Mouse (Mus musculus) adrenal gland, postnatal 36 days (tissue): ENCODE measurements at regions not wholly inside any gene's neighbourhood (a gene's known extent, or its start where the extent isn't known, plus 50 kb on each side); places are given as distances from the start of the nearest gene placed in this dataset.

Experiments used
- DNase-seq, 2 experiments: peaks; one replicate each; pipeline ENCODE4 v3.0.0; 2021; ENCODE audit warnings: mixed read lengths in 1 of 2

GRCm38 (mm10) chr16:57823329-57823728 lies 68.8 kb upstream of the Col8a1 start:
- DNase-seq, result no peak

- peak; percentile 12 to 40 for DNase-seq
These were observed 90.9 kb upstream of the Col8a1 start for GRCm38 (mm10) chr16:57845416-57845815.

DNA sequence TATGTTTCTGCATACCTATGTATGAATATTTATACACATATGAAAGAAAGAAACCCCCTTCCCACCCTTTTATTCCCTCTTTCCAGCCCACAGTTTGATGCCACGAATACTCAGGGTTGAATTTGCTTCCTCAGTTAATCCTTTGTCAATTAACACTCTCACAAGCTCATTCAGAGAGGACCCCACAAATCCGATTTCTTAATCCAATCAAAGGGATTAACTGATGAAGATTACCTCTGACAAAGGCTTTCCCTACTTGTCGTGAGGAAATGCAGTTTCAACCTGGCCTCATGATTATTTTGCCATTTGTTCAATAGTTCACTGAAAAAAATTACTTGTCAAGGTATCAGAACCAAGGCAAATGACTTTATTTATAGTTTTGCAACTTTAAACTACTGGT lies 91.8 kb upstream of the Col8a1 start:
- DNase-seq, result no peak

DNA sequence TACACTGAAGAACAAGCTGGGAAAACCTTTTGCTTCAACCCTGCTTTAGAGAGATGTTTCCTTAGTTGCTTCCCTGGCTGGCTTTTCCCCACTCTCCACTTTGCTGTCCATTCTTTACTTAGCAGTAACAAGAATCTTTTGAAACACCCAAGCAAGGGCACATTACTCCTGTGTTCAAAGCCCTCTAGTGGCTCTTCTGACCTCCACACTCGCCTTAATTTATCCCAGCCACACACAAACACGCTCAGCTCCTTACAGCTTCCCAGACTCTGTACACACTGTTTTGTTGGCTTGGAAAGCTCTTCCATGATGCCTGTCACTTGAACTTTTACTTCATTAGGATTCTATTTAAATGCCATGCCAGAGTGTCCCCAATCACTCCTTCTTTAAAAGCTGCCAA lies 97.3 kb upstream of the Col8a1 start:
- no peak for DNase-seq

DNA sequence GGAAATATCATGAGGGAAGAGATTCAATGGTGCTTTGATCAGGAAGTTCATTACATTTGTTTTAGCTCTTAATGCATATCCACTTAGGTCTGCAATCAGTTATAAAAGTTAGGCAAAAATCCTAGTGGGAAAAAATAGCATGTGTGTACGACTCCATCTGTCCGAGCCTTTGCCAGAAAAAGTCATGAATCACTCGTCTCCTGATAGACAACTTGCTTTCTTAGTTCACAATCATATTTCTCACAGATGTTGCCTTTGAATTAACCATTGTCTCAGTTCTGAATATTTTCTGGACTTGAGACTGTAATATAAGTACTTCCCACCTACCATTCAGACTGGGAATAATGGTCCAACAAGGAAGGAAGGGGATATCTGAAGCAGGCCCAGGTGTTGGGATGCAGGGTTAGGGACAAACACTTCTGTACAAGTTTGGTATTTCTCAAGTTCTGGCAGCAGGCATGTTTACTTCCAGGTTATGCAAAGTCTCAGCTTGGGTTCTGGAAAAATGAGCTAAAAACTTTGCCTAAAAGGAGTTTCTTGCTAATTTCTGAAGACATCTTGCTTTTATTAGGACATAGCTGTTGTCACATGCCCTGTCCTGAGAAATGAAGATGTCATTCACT lies 98.4 kb upstream of the Col8a1 start:
- DNase-seq, result no peak

DNA sequence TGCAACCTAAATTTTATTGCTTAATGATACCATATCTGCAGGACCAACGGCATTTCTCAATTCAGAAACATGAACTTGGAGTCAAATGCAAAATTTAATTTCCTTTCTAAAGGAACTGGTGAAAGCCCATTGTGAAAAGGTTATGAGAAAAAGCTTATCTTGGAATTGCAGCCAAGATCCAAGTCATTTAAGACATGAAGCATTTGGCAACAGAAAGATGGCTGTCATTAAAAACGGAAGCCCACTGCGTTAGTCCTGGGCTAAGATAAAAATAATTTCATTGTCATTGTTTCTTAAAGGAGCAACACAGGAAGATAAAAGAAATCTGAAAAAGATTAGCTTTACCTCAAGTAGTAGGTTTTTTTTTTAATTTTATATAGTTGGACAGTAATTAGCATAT lies 99.2 kb upstream of the Col8a1 start:
- DNase-seq, result no peak

DNA sequence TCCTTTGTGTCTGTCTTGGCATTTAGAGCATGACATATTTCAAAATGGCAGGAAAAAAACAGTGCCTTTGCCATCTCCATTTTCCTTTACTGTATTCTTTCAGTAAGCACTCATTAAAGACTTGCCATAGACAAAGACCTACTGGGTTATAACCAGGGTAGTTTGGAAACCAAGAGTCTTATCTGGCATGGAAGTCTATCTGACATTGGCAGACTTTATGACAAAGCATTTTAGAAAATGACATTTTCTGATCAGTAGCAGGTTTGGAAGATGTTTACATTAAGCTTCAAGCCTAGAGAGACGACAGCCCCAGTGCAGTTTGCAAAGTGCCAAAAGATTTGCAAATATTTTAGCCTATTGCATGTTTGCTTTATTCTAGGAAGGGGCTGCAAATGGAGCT lies 102.5 kb upstream of the Col8a1 start:
- no peak for DNase-seq

DNA sequence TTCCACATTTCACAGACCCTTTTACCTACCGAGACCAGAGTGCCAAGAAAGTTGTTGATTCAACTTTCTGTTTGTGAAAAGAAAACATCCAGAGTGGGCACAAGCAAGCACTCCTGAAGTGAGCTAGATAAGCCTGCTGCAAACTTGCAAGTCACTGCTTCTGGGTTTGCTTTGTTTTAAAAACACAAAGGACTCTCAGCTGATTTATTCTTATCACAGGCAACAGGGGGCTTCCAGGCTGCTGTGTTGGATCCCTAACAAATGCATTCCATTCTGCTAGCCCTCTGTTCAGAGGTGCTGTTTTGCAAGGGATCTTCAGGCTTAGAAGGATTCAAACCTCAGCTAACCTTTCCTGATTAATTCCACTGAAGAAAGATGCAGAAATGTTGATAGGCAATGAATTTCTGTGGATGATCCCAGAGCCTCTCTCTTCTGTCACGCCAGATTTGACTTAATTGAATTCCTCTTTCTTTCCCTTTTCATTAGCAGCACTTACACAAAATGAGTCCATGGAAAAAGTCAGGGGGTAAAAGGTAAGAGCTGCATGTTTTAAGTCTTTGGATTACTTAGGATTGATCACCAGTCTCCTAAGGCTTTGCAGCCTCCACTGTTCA lies 103.7 kb upstream of the Col8a1 start:
- no peak for DNase-seq

- DNase-seq, result no peak
These were observed 104.2 kb upstream of the Col8a1 start for GRCm38 (mm10) chr16:57858765-57859201.

DNA sequence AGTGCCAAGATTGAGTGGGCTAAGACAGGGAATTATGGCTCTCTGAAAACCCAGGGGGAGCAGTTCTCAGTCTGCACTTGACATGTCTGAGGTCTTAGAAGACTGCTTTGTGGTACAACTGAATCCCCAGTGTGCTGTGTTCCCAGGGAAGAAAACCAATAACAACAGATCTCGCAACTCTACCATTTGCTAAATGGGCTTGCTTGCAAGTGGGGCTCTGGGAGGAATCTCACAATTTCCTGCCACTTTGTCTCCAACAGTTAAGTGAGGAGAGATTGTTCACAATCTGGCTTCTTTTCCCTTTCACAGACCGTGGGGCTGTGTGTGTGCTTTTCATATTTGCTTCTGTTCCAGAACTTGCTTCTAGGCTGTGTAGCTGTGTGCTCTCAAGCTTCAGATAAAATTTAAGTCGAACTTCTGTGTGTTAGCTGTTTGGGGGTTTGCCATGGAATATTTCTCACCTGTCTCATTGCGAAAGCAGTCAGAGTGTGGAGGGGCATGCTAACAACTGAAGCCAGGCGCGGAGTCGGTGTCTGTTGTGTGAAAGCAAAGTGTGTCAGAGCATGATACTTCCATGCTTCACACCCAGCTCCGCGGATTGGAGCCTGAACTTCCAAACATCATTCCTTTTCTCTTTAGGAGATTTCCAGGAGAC lies 108.8 kb upstream of the Col8a1 start:
- no peak for DNase-seq

DNA sequence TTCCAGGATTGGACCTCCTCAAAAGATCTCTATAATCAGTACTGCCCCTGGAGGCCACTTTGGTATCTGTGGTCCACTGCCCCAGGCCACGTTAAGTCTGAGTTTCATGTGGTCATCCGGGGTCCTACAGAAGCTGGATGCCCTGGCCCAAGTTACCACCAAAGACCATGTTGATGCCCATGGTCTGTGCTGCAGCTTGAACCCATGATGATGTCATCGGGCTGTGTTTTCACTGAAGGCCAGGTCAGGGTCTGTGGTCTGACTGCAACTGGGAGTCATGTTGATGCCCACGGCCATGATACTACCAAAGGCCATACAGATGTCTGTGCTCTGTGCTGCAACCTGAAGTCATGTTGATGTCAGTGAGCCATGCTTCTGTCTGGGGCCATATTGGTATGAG lies 122.3 kb upstream of the Col8a1 start:
- no peak for DNase-seq

GRCm38 (mm10) chr16:57881575-57882094 lies 127.1 kb upstream of the Col8a1 start:
- no peak for DNase-seq

DNA sequence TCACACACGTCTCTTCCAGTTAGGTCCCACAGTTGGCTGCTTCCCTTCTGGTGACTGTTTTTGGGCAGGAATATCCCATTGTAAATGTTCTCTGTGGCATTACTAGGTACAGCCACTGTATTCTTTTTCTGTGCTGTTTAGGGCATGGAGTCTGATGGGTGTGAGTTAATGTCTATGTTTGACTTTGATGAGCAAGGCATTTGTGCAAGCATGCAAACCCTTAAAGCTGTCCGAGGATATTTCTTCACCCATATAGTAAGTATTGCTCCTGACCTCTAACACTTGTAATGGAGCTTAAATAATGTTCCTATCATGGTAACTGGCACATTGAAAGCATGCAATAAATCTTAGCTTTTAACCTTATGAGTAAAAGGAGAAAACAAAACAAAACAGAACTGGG lies 133.6 kb upstream of the Col8a1 start:
- no peak for DNase-seq

GRCm38 (mm10) chr16:57888553-57888952 lies 134.0 kb upstream of the Col8a1 start:
- no peak for DNase-seq

GRCm38 (mm10) chr16:57890135-57890534 lies 135.6 kb upstream of the Col8a1 start:
- DNase-seq, result no peak

GRCm38 (mm10) chr16:57893111-57893510 lies 138.6 kb upstream of the Col8a1 start:
- DNase-seq, result peak in 1 of 2 experiments; percentile 7

GRCm38 (mm10) chr16:57893698-57894352 lies 139.3 kb upstream of the Col8a1 start:
- no peak for DNase-seq

DNA sequence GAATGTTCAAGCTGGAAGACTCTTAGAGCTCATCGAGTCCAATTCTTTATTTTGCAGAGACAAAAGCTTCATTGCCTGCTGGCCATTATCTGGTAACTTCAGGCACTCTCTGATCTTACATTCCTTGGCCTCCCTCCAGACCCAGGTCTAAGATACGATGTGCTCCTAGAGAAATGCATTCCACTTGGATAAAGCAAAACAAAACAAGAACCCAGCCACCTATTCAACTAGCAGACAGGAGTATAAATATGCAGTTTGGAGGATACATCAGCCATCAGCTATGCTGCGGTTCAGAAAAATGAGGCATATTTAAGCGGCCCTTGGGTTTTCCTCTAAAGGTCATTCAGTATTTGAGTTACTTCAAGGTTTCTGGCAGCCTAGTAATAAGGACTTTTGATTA lies 146.5 kb upstream of the Col8a1 start:
- peak in 1 of 2 experiments; percentile 16 for DNase-seq

GRCm38 (mm10) chr16:57902498-57902897 lies 148.0 kb upstream of the Col8a1 start:
- no peak for DNase-seq

DNA sequence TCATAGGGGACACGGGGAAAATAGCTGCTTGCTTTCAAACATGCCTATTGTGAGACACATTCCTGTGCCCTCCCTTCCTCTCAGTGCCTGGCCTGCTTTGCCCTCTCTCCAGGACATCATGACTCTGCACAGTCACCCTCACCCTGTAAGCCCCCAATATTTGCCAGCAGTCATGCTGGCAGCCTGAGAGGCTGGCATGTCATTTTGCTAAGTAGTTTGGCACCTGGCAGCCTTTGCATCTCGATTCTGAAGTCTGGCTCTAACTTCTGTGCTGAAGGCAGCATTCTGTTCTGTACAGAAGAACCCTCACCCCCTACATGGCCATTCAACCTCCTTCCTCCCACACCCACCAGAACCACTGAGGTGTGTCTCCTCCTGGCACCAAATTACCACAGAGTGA lies 157.5 kb upstream of the Col8a1 start:
- DNase-seq, result no peak

DNA sequence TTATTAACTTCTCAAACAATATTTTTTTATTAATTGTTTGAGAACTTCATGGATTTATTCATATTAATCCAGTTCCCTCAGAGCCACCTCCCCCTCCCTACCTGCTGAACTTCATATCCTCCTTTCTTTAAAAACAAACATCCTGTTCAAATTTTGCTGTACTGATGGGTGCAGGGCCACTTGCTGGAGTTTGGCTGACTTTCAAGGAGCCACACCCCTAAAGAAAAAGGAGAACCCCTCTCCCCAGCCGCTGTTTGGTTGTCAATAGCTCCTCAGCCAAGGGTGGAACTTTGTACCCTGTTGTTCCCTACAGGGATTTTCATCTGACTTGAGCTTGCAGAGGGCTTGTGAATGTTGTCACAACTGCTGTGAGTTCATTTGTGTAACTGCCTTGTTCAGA lies 160.0 kb upstream of the Col8a1 start:
- DNase-seq, result no peak

DNA sequence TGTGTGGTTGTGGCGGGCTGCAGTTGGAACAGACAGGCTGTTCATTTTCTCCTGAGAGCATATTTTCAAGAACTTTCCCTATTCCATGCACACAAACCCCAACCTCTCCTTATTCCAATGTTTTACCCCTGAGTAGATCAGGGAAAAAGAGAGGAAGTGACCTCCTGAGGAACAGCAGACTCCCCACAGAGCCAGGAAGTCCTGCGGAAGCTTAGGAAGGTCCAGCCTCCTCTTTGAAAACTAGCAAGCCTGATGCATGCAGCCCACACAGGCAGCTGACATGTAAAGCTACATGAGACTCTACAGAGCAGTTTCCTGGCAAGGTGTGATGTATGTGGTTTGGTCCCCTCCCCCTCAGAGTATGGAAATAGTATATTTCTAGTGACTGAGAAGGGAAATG lies 160.9 kb upstream of the Col8a1 start:
- no peak for DNase-seq
